Mouse (Mus musculus): ENCODE data around the gene C1d. TPM values are rescaled to one million over a fixed set of nuclear protein-coding genes. Genes with fewer than 3 reads are reported as not detected.

C1d gene
- polyA plus RNA-seq, 1 experiment from 2014 or later: 70.6 TPM

DNA sequence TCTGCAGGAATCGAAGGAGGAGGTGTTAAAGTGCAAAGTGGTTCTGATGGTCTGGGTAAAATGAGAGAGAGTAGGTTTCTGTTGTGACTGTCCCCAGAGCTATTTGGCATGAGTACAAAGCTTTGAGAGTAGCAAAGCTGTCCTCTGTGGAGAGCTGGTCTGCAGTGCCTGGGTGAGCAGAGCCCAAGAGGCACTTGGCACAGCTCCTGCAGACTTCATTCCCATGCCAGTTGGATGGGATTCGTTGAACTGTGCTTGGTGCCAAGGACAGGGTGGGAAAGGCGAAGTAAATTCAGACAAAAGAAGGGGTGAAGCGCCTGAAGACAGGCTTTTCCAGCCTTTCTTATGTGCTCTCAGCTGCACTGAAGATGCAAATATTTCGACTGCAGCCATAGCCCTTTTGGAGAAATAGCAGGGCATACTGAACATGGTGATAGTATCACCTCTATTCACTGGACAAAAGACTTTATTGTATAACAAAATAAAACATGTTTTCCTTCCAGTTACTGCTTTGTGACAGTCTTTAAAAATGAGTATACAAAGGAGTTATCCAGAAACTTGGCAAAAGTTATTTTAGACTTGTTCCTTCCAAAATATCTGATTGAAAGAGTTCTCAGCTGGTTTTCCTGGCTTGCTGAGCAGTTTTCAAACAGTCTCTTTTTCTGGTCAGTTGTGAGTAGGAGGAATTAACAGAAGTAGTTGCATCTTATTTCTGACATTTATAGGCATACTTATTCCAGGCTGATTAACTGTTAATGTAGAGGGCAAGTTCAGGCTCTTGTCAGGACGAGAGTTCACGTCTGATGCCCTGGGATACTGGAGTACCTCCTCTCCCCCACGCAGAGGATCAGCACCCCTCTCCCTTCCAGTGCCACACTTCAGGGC, 48.9 kb downstream of the C1d start:
- WGBS: 53% methylated on average over 8 of the region's 8 CpGs
- no peak overlapping the region for H3K4me3 ChIP-seq (ENCODE audit: low read length)
- no peak overlapping the region for H3K4me2 ChIP-seq (ENCODE audit: low read depth, low read length)
- H3K4me1 ChIP-seq (ENCODE audit: control insufficient read depth, insufficient read depth, low read length): peaks cover 5% of the 10 kb centered on the region
- peak; percentile 77 for ATAC-seq (replicated peaks; ENCODE audit: extremely low read depth, insufficient read depth, low FRiP score)
- H3K36me3 ChIP-seq (ENCODE audit: control insufficient read depth, insufficient read depth): no peaks in the 10 kb centered on the region
- no peak overlapping the region for H3K9ac ChIP-seq (ENCODE audit: low read length)
- no peaks in the 10 kb centered on the region for H3K9me3 ChIP-seq (replicated peaks; ENCODE audit: control insufficient read depth, low read length)
- 0 out of 2 replicates have a peak overlapping the region, but pooled peaks have one; percentile 11 for H3K27ac ChIP-seq (ENCODE audit: low read length)
- H3K27me3 ChIP-seq (ENCODE audit: control insufficient read depth, insufficient read depth, low read length): no peaks in the 10 kb centered on the region

DNA sequence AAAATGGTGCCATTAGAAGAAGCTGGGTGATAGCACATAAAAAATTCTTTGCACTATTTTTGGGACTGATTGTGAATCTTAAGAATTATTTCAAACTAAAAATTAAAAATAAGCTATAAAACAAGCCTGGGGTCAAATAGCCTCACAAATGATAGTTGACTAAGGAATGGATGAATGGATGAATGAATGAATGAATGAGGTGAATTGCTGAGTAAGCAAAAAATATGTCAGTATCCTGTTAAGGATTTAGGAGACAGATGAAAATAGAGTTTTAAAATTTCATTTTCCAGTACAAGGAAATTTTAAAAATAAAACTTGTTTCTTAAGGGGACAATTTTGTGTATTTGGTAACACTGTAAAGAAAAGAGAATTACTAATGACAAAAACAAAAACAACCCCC, 50.1 kb downstream of the C1d start:
- ATAC-seq (replicated peaks; ENCODE audit: extremely low read depth, insufficient read depth, low FRiP score): no peak

More for the DNA sequence above, 50.1 kb downstream of the C1d start:
- Histone ChIP-seq H3K4me2 (ENCODE audit: low read depth, low read length) (no peak overlapping the region), H3K36me3 (ENCODE audit: control insufficient read depth, insufficient read depth) (no peaks in the 10 kb centered on the region), H3K9ac (ENCODE audit: low read length) (no peak overlapping the region), H3K9me3 (replicated peaks; ENCODE audit: control insufficient read depth, low read length) (no peaks in the 10 kb centered on the region), H3K4me1 (ENCODE audit: control insufficient read depth, insufficient read depth, low read length) (peaks cover 5% of the 10 kb centered on the region), H3K27me3 (ENCODE audit: control insufficient read depth, insufficient read depth, low read length) (no peaks in the 10 kb centered on the region), H3K4me3 (ENCODE audit: low read length) (no peak overlapping the region), H3K27ac (ENCODE audit: low read length) (no peak overlapping the region)

Other genes starting within 250 kb of the C1d start
- gene Cnrip1, start 206.0 kb upstream of the C1d start, polyA plus RNA-seq (2015; fragmentation: Nextera tagmentation; extraction: Ambion mirVana): 11.2 and 12.3 TPM in 2 replicates
- 2.3 and 3.0 TPM in 2 replicates for gene Plek, start 205.2 kb upstream of the C1d start, polyA plus RNA-seq (2015; fragmentation: Nextera tagmentation; extraction: Ambion mirVana)
- 73.5 and 86.5 TPM in 2 replicates for gene Ppp3r1, start 98.3 kb upstream of the C1d start, polyA plus RNA-seq (2015; fragmentation: Nextera tagmentation; extraction: Ambion mirVana)
- 18.3 and 23.2 TPM in 2 replicates for gene Wdr92, start 75.5 kb upstream of the C1d start, polyA plus RNA-seq (2015; fragmentation: Nextera tagmentation; extraction: Ambion mirVana)
- gene Pno1, start 46.0 kb upstream of the C1d start, polyA plus RNA-seq (2015; fragmentation: Nextera tagmentation; extraction: Ambion mirVana): 43.4 and 51.6 TPM in 2 replicates